Mouse (Mus musculus) monocyte, adult 2 months (primary cell): ENCODE measurements around the gene Tmem132c.

Source experiments
- DNase-seq, 2 experiments: peaks; one replicate each; pipeline ENCODE4 v3.0.0; 2022; ENCODE audit warnings: low spot score in 2 of 2, low read depth in 1 of 2

Gene Tmem132c

DNA sequence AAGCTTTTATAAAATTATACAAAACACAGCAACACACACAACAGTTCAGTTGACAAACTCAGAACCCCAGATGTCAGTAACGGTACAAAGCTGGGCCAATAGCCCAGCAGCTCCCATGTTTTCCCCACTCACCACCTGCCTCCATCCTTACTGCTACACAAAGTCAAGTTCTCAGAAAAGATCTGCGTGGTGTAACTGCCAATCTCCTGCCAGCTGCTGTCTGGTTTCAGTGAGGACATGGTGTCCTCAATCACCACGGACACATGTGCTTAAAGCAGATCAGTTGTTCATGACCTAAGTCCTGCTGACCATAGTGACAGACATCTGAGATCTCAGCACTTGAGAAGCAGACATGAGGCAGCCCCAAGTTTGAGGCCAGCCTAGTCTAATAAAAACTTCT, 354.1 kb downstream of the Tmem132c start:
- no peak for DNase-seq

DNA sequence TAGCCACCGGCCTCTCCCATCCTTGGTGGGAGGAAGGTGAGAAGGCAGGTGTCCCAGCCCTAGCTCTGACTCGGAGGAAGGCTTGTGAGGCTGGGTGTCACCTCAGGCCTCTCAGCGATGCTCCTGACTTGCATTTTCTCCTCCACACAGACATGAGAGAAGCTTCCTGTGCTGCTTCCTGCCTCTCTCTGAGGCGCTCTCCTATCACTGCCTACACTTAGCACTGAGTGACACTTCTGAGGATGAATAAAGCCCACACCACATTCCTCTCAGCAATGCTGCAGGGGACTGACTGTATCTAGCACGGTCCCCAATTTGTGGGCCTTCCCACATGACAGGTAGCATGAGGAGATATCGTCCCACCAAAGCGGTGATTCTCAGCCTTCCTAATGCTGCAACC, 355.3 kb downstream of the Tmem132c start:
- no peak for DNase-seq

DNA sequence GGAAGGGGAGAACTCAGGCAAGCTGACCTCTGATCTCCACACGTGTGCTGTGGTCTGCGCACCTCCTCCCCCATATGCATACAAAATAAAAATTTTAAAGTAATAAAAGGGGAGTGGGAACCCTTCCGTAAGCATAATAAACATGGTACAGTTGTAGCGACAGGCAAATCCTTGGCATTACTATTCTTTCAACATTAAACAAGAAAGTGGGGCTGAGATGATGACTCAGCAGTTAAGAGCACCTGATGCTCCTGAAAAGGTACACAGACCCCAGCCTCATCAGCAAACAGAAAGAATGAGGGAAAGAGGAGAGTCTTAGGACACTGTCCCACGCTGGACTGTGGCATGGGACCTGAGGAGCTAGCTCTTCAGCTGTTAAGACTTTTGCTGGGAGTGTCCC, 361.4 kb downstream of the Tmem132c start:
- no peak for DNase-seq

DNA sequence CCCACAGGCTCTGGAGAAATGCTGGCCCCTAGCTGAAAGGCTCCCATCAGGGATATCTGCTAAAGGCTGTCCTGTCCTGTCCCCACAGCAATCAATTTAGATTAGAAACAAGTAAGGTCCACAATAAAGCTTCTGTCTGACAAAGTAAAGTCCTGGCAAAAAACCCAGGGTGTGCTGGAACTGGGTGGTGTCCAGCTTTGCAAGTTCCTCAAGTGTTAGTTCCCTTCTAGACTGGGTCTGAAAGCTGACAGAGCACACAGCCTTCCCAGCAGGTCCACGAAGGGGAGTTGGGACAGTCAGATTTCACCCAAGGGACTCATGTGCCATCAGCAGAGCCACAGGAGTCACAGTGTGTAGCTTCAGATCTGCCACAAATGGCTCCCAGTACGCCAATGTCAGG, 365.9 kb downstream of the Tmem132c start:
- DNase-seq, result no peak

DNA sequence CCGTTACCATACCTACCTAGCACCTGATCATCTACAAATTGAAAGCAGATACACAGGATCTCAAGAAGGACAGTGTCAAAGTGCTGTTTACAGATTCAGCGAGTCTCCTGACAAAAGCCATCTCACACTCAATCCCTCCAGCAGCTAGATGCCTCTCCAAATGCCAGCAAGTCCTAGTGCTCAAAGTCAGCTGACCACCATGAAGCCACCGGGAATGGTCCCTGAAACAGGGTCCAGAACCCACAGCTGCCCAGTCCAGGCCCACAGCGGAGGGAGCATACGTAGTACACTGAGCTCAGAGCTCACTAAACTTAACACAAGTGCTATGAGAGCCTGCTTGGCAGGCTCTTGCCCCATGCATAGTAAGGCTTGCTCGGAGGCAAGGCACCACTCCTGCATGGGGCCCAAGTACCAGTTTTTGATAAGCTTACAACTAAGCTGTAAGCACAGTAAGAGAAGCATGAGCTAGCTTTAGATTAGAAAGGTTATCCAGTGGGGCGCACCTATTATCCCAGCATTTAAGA, 367.6 kb downstream of the Tmem132c start:
- no peak for DNase-seq

DNA sequence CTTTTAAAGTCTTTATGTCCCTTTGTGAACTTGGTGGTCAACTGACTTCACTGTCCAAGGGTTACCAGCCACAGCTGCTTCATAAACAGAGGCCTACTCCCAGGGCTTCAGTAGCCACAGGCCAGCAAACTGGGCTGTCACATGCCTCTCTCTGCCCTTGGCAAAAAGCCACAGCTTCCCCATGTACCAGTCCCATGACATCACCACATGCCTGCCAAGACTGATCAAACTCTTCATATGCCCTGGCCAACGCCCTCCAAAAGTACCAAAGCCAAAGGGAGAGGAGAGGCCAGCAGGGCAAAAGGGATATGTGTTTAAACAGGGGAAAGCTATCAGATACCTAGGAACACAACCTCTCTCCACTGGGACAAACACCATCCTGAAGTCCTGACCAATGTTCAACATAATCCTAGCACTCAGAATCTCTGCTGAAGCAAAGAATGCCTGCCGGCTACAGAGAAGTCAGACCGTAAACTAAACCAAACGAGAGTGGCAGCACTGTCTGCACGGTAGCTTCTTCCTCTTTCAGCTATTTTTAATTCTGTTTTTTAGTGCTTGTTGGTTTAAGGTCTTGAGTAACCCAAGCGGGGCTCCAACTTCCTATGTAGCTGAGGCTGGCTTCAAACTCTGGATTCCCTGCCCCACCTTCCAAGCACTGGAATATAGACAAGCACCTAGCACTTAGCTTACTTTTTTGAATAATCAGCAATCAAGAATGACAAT, 369.3 kb downstream of the Tmem132c start:
- DNase-seq, result peak; percentile 79 to 86

DNA sequence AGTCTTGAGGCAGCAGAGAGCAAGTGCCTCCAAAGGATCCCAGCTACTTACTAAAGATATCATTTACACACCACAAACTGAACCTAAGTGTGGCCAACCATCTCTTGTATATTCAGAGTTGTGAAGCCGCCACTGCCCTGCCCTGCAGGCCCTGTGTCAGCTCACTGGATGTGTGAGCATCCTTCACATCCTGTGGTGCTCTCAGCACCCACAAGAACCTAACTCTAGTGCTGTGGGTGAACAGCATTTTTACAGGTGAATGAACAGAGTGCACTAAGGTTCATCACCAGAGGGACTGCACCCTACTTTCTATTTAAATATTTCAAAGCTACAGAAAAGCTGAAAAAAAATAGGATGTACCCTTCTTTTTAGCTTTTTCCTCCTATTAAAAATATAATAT, 370.3 kb downstream of the Tmem132c start:
- DNase-seq, result no peak

DNA sequence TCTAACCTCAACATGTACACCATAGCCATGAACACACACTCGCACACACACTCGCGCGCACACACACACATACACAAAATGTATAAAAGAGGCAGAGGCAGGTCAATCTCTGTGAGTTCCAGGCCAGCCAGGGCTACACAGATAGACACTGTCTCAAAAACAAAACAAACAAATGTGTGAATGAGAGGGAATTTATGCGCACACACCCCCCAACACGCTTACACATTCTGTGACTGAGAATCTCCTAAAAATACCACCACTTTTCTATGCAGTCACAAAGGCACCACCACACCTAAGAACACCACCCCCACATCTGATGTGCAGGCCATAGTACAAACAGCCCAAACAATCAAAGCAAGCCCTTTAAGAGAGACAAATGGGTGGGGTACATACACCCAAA, 370.8 kb downstream of the Tmem132c start:
- DNase-seq, result no peak
